Mouse (Mus musculus) thymus, adult 2 months (tissue): ENCODE data around the gene Arl2bp.

ENCODE experiments used
- CTCF ChIP-seq: fragments of 200-500 bp; IDR thresholded peaks from 2 replicates; pipeline ENCODE4 v1.5.1; 2012; ENCODE audit warnings: mild to moderate bottlenecking, control low read depth, low read length, moderate library complexity, borderline replicate concordance; ENCODE audit not compliant: control insufficient read depth, poor library complexity, insufficient read depth; ENCODE audit errors: extremely low read depth
- POLR2A ChIP-seq: fragments of 200-500 bp; IDR thresholded peaks from 2 replicates; pipeline ENCODE4 v1.6.1; 2012; ENCODE audit warnings: mild to moderate bottlenecking, low read length, control low read depth, moderate library complexity; ENCODE audit not compliant: control insufficient read depth, poor library complexity, insufficient read depth; ENCODE audit errors: extremely low read depth

DNA sequence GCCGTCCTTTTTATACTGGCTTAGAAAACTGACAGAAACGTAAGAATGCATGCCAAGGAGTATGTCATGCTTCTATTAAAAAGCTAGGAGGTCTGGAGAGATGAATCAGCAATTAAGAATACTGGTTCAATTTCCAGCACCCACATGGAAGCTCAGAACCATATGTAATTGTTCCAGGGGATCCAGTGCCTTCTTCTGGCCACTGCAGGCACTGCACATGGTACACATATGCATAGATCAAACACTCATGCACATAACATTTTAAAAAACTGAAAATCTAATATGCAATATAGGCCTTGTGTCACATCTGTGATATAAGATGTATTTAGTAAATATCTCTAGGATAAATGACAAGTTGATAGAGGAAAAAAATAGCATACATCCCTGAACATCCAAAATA, 8.4 kb upstream of the Arl2bp start:
- TF ChIP-seq CTCF (no peak), POLR2A (no peak)
